Mouse (Mus musculus) heart, postnatal 0 days (tissue): ENCODE measurements at regions not wholly inside any gene's neighbourhood (a gene's known extent, or its start where the extent isn't known, plus 50 kb on each side); places are given as distances from the start of the nearest gene placed in this dataset.

Experiments used
- ATAC-seq: fragments of 200-750 bp; cut with Nextera tagmentation; 2 replicates; pipeline ENCODE4 v1.8.0; 2017; ENCODE audit warnings: low read depth, moderate number of reproducible peaks, moderate library complexity; ENCODE audit not compliant: insufficient read depth
- DNase-seq: peaks from one replicate; pipeline ENCODE4 v3.0.0-alpha.2; 2016; ENCODE audit warnings: low spot score
- H3K27ac ChIP-seq: fragments of 300-500 bp; sonication (generic); 2 replicates; pipeline ENCODE4 v1.5.1; 2014; ENCODE audit warnings: low read depth, mild to moderate bottlenecking
- H3K27me3 ChIP-seq: fragments of 300-500 bp; sonication (generic); 2 replicates; pipeline ENCODE4 v1.6.1; 2014; ENCODE audit warnings: low read length, mixed read lengths; ENCODE audit not compliant: control insufficient read depth, insufficient read depth
- H3K36me3 ChIP-seq: fragments of 300-500 bp; sonication (generic); replicated peaks from 2 replicates; pipeline ENCODE4 v1.6.1; 2014; ENCODE audit warnings: low read length, mixed read lengths; ENCODE audit not compliant: control insufficient read depth, insufficient read depth
- H3K4me1 ChIP-seq: fragments of 300-500 bp; sonication (generic); 2 replicates; pipeline ENCODE4 v1.6.1; 2014; ENCODE audit warnings: antibody characterized with exemption; ENCODE audit not compliant: control insufficient read depth, insufficient read depth
- H3K4me2 ChIP-seq: fragments of 300-500 bp; sonication (generic); 2 replicates; pipeline ENCODE4 v1.6.1; 2014; ENCODE audit warnings: low read depth, mild to moderate bottlenecking, low read length, moderate library complexity
- H3K4me3 ChIP-seq: fragments of 300-500 bp; sonication (generic); 2 replicates; pipeline ENCODE4 v1.5.1; 2014; ENCODE audit warnings: low read depth, low read length
- H3K9ac ChIP-seq: fragments of 300-500 bp; sonication (generic); replicated peaks from 2 replicates; pipeline ENCODE4 v1.6.1; 2014; ENCODE audit warnings: low read depth, low read length, mixed read lengths
- H3K9me3 ChIP-seq: fragments of 300-500 bp; sonication (generic); replicated peaks from 2 replicates; pipeline ENCODE4 v1.6.1; 2016; ENCODE audit warnings: low read length; ENCODE audit not compliant: control insufficient read depth
- CTCF ChIP-seq: IDR thresholded peaks from 2 replicates; pipeline ENCODE4 v1.5.1; 2016; ENCODE audit warnings: antibody characterized with exemption, control low read depth, low read depth
- EP300 ChIP-seq: IDR thresholded peaks from 2 replicates; pipeline ENCODE4 v1.6.1; 2016; ENCODE audit warnings: antibody characterized with exemption, low read depth
- WGBS: fragments of 180-500 bp; shearing (Covaris S2); extraction: QIAGEN DNeasy Blood & Tissue Kit; methylation state at CpG from one replicate; pipeline ENCODE4 v1.1.7; 2014; 5-methylcytosine and 5-hydroxymethylcytosine counted together

DNA sequence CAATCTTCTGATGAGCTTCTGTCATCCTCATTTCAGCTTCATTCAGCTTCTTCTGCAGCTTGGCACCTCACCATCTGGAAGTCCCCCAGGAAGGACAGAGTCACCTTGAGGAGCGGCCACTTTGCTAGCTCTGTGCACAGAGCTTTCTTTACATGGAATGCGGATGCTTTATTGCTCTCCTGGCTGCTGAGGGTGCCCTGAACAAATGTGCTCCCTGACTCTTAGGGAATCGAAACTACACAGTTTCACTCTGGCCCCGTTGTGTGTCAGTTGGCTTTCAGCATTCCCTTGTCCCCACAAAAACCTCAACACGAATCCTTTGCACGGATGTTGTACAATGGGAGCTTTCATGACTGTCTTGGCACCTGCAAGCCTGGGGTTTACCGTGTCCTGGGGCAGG lies 330.9 kb upstream of the Thbs1 start:
- Histone ChIP-seq H3K36me3 (no peaks in the 10 kb centered on the region), H3K4me2 (no peak overlapping the region), H3K9me3 (no peaks in the 10 kb centered on the region), H3K9ac (no peak overlapping the region), H3K27me3 (no peaks in the 10 kb centered on the region), H3K4me3 (no peak overlapping the region), H3K27ac (no peak overlapping the region), H3K4me1 (peaks cover 7% of the 10 kb centered on the region; the same call in 1 of the 2 replicates)
- no peak for TF ChIP-seq CTCF
- no peak for TF ChIP-seq EP300
- 79% methylated on average over 7 of the region's 7 CpGs for WGBS
- DNase-seq (no peak), ATAC-seq (no peak; the same call in 1 of the 2 replicates)

- H3K36me3 ChIP-seq, result no peaks in the 10 kb centered on the region
- 83% methylated on average over 1 of the region's 1 CpGs for WGBS
- H3K27ac ChIP-seq, result no peak overlapping the region
- H3K4me2 ChIP-seq, result no peak overlapping the region
- no peak for ATAC-seq
- no peaks in the 10 kb centered on the region for H3K27me3 ChIP-seq
- DNase-seq, result no peak
- TF ChIP-seq CTCF, result peak; percentile 26; the same call in 1 of the 2 replicates
- no peak for TF ChIP-seq EP300
- H3K4me3 ChIP-seq, result no peak overlapping the region
- H3K4me1 ChIP-seq, result no peaks in the 10 kb centered on the region
- H3K9ac ChIP-seq, result no peak overlapping the region
- H3K9me3 ChIP-seq, result no peaks in the 10 kb centered on the region
These were observed 324.4 kb upstream of the Thbs1 start for GRCm38 (mm10) chr2:117787321-117787720.

DNA sequence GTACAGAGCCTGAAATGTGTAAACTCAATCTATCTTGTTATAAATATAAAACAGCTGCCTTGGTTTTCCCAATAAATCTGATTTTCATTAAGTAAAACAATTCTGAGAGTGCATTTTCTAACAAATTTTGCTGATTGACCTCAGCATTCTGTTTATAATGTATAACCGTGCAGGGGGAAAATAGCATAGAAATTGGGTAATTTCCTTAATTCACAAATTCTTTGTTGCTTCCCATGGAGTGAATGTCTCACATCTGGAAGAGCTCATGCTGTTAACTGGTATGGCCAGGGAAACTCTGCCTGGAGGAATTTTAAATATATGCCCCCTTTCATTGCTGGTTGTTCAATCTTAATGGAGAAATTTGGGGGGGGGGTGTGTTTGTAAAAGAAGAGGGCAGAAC lies 317.4 kb upstream of the Thbs1 start:
- ATAC-seq, result no peak
- Histone ChIP-seq H3K27me3 (no peaks in the 10 kb centered on the region), H3K9me3 (no peaks in the 10 kb centered on the region), H3K4me1 (no peaks in the 10 kb centered on the region), H3K27ac (no peak overlapping the region), H3K9ac (no peak overlapping the region), H3K4me3 (no peak overlapping the region), H3K36me3 (no peaks in the 10 kb centered on the region), H3K4me2 (no peak overlapping the region)
- no peak for TF ChIP-seq EP300
- TF ChIP-seq CTCF, result no peak
- 80% methylated on average over 1 of the region's 1 CpGs for WGBS
- no peak for DNase-seq

- H3K4me2 ChIP-seq, result no peak overlapping the region
- H3K9ac ChIP-seq, result no peak overlapping the region
- ATAC-seq (no peak), DNase-seq (no peak)
- H3K4me1 ChIP-seq, result no peaks in the 10 kb centered on the region
- no peaks in the 10 kb centered on the region for H3K36me3 ChIP-seq
- no peaks in the 10 kb centered on the region for H3K9me3 ChIP-seq
- H3K27ac ChIP-seq, result no peak overlapping the region
- no peak overlapping the region for H3K4me3 ChIP-seq
- no peaks in the 10 kb centered on the region for H3K27me3 ChIP-seq
- TF ChIP-seq CTCF (no peak), EP300 (no peak)
These were observed 309.6 kb upstream of the Thbs1 start for GRCm38 (mm10) chr2:117801946-117802600.

DNA sequence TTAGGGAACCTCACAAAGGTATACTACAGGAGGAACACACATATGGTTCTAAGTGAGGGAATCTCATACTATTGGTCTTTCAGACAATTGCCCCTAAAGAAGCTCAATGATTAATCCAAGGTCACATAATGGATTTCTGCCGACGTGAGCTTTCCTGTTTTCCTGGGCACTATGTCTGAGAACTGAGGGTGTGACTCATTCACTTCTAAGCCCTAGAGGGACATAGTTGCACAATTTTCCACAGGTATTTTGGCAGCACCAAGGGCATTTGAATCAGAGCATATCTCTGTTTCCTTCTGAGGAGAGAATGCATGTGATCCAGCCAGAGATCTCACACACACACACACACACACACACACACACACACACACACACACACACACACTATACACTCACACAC lies 309.0 kb upstream of the Thbs1 start:
- no peaks in the 10 kb centered on the region for H3K4me1 ChIP-seq
- H3K27ac ChIP-seq, result no peak overlapping the region
- DNase-seq (no peak), ATAC-seq (no peak)
- no peaks in the 10 kb centered on the region for H3K9me3 ChIP-seq
- H3K9ac ChIP-seq, result no peak overlapping the region
- H3K27me3 ChIP-seq, result no peaks in the 10 kb centered on the region
- H3K4me3 ChIP-seq, result no peak overlapping the region
- no peaks in the 10 kb centered on the region for H3K36me3 ChIP-seq
- 43% methylated on average over 2 of the region's 2 CpGs for WGBS
- no peak overlapping the region for H3K4me2 ChIP-seq
- TF ChIP-seq CTCF (no peak), EP300 (no peak)

- Histone ChIP-seq H3K36me3 (no peaks in the 10 kb centered on the region), H3K27ac (no peak overlapping the region), H3K4me3 (no peak overlapping the region), H3K9ac (no peak overlapping the region), H3K4me2 (no peak overlapping the region), H3K9me3 (no peaks in the 10 kb centered on the region), H3K27me3 (no peaks in the 10 kb centered on the region), H3K4me1 (no peaks in the 10 kb centered on the region)
- no peak for ATAC-seq
- TF ChIP-seq CTCF (no peak), EP300 (no peak)
- no peak for DNase-seq
These were observed 307.0 kb upstream of the Thbs1 start for GRCm38 (mm10) chr2:117804686-117805085.
